Mouse (Mus musculus) ovary, postnatal 36 days (tissue): ENCODE results near the gene Ptprj.
A peak's percentile ranks its signal among the peaks of the same experiment; 100 is the strongest.

ENCODE experiments used
- DNase-seq: peaks from one replicate; pipeline ENCODE4 v3.0.0; 2022; ENCODE audit warnings: low spot score, mixed read lengths

Gene Ptprj

DNA sequence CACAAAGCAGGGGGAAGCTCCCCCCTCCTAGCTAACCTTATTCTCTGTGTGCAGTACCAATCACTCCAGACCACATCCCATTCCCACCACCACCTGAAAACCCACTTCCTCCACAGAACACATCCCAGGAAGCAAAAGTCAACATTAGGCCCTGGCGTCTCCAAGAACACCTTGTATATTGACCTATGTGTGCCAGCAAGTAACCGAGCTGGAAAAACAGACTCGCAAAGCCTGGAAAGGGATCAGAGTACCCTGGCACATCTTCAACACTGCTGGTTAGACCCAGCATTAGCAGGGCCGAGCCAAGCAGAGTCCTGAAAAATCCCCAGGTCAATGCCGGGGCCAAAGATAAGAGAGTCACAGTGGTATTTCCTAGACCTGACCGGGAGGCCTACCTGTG lies 58.0 kb downstream of the Ptprj start:
- DNase-seq: no peak

DNA sequence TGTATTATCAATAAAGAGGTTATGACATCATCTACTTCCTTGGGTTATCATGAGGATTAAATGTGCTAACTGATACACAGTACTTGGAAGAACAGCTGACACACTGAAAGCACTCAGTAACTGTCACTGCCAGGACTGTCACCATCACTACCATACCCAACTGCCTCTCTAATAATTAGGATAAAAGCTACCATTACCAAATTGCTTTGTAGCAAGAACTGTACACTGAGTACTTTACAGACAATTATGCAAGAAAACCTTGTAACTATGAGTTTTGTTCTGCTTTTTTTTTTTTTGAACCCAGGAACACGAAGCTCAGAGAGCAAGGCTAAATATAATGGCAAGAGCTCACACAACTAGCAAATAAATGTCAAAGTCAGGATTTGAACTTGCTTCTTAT lies 58.5 kb downstream of the Ptprj start:
- no peak for DNase-seq

DNA sequence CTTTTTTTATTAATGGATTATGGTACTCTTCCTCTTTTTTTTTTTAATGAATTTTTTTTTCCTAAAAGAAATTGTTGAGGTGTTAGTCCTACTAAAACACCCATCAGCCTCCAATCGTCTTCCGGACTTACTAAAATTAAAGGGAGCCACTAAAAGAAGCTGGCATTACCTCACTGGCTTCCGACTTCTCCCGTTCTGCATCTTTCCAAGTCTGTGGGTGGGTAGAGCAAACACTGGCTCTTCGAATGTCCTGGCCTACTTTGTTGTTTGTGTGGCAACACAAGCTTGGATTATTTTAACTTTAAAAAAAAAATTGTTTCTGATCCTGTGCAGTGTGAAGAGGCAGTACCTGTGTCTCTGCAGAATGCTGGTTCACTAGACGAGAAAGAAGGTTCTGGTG lies 62.2 kb downstream of the Ptprj start:
- DNase-seq: no peak

DNA sequence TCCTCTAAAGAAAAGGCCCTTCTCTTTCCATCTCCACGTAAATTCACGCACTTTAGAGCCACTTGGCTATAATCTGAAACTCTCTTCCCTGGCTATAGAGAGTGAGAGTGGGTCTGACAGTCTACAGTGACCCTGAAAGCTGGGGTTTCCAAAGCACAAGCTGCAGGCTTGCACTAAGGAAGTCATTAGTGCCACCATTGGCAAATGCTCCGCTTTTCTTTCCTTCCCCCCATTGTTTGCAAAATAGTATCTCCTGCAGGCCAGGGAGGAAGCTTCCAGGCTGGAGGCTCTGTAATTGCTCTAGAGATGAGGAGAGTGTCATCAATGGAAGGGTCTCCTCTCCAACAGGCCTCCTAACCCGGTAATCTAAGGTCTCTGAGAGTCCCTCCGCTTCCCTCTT lies 65.5 kb downstream of the Ptprj start:
- no peak for DNase-seq

DNA sequence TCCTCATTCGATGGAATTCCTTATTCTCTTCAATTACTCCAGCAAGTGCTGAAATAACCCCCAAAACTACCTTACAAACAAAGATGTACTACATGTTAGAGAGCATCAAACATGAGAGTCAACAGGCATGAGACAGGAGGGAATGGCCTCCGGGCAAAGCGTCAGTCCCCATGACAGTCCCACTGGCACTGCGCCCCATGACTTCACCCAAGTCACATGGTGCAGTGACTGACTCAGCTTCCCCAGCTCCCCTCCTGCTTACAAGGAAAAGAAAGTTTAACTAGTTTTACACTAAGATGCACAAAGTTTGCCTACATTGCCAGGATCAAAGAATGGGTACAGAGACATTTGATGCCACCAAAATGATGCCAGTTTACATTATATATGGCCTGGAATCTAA lies 71.2 kb downstream of the Ptprj start:
- DNase-seq: no peak

DNA sequence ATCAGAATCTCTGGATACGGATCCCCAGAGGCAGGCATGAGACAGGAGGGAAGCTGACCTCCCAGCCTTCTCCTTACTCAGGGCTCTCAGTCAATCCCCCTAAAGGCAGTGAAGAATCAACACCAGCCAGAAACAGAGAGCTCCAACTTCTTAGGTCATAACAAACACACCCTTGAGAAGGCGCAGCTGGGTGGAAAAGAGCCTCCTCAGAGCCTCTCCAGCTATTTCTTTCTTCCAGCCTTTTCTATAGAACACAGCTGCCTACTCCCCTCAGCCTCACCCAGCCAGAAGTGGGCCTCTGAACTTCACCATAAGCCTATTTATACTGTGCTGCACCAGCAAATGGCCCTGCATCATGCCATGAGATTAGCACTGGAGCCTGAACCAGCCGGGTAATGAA lies 74.3 kb downstream of the Ptprj start:
- no peak for DNase-seq

DNA sequence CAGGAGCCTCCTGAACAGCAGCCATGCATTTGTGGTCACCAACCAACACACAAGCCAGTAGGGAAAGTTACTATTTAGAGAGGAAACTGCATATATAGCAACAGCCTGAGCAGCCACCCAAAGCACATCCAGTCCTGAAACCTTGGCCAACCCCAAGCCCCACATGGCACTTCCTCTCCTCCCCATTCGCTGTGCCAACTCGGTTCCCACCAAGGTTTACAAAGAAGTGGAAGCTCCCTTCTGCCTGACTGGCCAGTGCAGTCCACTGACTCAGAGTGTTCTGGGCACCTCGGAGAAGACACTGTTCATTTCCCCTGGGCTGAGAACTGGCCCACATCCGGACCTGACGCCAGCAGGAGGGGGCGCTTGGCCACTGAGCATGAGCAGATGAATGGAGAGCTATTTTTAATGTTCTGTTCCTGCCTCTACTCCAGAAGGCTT lies 75.7 kb downstream of the Ptprj start:
- DNase-seq: peak; percentile 24

DNA sequence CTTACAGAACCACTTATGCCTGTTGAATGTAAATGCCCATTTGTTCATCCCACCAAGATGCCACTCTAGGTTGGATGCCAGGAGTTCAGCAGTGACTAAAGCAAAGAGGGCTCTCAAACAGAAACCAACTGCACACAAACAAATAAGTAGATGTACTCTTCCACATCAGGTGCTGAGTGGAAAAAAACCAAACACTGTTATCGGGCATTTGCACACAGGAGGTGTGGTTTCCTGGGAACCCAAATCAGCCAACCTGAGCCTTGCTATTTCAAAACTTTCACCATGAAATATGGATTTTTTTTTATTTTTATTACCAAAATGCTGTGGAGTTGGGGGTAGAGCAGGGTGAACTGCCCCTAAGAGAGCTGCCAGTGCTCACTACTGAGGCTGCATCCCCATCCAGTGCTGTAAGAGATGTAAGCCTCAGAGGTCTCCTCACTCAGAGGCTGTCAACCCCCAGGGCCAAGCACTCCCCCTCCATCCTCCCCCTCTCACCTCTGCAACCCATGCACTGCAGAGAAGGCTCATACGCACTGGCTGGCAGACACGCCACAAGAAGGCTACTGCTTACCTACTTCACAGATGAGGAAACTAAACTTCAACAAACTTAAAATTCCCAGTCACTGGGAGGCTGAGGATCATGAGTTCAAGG lies 77.1 kb downstream of the Ptprj start:
- no peak for DNase-seq

DNA sequence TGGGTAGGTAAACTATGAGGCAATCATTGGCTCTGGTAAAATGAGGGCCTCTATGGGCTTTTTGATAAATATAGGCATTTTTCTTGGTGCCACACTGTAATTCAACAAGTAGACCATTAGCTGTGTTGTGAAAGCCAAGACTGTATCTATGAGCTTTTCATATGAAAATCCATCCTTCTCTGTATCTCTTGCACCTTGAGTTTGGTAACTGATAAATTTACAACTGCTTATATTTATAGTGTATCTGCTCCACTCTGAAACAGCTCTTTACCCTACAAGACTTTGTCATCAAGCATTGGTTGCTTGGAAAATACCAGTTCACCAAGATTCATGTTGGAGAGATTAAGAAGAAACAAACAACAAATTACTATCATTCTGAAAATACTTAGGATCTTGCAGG lies 77.7 kb downstream of the Ptprj start:
- DNase-seq: no peak

DNA sequence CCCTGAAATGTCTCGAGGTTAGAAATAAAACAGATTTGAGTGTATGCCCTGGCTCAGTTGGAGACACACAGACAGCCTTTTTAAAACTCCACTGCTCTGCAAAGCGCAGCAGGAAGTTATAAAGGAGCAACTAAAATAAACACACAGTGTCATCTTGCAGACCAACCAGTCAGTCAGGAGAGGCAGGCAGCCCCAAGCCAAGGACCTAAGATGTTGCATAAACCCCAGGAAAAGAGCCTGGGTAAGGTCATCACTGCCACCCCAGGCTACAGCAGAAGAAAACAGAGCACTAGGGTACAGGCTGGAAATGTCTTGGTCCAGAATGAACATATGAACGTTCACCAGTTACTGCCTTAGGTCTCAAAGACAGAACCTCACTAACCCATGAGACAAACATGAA lies 78.7 kb downstream of the Ptprj start:
- no peak for DNase-seq

DNA sequence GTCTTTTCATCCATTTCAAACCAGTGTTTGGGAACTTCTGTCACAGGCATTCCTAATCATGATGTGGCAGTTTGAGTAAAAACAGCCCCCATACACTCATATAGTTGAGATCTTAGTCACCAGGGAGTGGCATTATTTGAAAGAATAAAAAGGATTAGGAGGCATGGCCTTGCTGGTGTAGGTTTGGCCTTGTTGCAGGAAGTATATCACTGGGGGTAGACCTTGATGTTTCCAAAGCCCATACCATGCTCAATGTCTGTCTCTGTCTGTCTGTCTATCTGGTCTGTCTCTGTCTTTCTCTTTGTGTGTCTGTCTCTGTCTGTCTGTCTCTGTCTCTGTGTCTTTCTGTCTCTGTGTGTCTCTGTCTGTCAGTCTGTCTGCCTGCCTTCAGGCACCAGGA lies 79.6 kb downstream of the Ptprj start:
- no peak for DNase-seq

DNA sequence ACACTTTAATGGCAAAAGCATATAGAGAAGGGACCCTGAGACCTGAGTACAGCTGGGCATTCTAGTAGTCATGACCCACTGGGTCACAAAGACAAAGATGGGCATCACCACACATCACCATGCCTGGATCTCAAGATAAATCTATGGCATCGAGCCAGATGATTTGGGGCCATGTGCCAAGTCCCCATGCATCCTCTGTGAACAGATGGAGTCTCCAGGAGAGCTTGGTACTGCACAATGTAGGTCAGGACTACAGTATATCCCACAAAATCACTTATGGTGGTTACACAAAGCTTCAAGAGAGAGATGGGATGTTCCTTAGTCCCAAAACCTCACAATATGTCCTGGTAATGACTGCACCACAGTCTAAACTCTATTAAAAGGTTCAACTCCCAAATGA lies 81.4 kb downstream of the Ptprj start:
- DNase-seq: no peak

DNA sequence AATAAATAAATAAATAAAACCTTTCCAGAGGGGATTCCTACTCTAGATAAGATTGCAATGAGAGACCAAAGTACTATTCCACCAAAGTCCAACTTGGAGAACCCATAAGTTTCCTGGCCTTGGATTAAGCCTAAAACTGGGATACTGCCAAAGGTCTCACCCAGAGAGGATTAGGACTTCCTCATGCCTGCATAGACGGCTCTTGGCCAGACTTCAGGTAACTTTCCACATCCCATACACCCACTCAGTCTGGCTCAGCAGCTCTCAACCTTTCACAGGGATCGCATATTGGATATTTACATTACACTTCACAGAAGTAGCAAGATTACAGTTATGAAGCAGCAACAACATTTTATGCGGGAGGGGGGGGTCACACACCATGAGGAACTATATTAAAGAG lies 82.9 kb downstream of the Ptprj start:
- no peak for DNase-seq

DNA sequence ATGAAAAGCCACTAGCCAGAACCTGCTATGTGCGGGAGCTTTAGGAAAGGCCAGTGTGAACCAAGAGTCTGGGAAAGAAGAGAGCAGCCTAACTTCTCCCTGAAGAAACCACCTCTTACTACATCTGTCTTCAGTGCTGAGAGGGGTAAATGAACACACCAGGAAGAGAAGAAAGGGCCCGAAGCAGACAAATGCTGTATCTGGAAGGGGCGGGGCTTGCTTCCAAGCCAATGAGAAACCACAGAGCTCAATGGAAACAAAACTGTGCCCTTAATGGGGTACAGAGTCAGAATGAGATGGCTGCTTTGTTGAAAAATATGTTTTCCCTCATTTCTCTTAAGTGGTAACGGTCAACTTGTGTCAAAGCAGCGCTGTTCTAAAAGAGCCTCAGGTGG lies 83.8 kb downstream of the Ptprj start:
- no peak for DNase-seq

DNA sequence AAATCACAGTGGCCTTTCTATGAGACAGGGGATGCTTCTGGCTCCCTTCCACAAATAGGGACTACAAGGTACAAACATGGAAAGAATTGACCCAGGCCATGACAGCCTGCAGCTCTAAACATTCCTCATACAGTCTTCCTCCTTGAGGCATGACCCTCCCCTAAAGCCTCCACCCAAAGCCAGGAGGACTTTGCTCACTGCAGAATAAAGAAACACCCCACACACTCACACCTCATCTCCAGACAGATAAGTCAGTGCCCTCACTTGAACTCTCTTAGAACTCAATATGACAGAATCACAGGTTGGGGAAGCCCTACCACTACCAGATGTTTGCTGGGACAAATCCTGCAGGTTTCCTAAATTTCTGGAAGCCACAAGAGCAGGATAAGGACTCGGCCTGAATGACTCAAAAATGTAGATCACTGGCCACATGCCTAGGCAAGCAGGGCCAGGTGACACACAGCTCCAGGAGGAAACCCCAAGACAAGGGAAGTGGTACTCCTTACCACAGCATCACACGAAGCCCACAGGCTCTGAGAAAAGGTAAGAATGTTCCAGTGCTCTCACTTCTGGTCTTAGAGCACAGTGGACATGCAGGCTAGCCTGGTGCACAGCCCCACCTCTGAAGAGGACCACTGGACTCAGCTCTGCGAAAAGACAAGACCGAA lies 84.3 kb downstream of the Ptprj start:
- no peak for DNase-seq

DNA sequence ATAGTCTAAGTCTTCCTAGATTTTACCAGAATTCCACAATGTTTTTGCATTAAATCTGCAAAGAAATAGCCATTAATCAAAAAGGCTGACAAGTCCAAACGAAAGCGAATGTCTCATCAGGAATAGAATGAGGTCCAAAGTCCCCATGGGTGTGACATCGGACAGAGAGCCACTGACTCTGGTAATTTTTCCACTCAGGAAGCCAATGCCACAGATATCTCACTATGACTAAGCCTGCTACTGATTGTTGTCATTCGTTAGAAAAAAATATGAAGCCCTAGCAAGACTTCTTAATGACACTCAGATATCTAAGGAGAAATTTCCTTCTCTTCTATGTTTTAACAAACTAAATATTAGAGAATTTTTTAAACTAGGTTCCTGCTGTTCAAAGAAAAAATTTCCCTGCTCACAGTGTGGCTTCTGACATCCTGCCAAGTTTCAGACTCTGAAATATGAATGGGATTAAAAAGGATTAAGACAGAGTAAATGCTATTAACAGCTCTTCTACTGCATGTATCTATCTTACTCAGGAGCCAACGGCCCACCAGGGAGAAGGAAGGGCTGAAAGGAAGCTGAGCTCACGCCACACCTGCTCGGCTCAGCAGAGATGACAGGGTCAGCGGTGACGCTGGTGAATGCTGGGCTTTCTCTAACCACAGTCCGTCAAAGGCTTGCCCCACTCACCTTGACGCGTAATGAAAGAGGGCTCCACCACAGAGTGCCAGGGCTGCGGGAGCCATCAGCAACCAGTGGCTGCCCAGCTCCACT lies 90.0 kb downstream of the Ptprj start:
- DNase-seq: no peak

DNA sequence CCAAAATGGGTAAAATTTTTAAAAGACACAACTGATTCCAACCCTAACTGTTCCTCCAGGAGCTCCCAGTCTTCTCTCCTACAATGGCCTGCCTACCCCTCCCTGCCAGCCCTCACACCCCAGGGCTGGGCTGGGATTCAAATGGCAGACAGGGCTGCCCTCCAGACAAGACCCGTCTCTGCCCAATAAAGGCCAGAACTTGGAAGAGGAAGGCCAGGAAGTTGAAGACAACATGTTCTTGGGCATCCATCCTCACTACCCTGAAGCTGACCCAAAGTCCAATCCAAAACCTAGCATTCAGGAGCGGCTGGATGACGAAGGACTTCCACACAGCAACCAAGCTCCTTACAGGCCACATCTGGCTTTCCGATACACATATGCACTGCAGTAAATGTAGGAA lies 90.6 kb downstream of the Ptprj start:
- DNase-seq: no peak

DNA sequence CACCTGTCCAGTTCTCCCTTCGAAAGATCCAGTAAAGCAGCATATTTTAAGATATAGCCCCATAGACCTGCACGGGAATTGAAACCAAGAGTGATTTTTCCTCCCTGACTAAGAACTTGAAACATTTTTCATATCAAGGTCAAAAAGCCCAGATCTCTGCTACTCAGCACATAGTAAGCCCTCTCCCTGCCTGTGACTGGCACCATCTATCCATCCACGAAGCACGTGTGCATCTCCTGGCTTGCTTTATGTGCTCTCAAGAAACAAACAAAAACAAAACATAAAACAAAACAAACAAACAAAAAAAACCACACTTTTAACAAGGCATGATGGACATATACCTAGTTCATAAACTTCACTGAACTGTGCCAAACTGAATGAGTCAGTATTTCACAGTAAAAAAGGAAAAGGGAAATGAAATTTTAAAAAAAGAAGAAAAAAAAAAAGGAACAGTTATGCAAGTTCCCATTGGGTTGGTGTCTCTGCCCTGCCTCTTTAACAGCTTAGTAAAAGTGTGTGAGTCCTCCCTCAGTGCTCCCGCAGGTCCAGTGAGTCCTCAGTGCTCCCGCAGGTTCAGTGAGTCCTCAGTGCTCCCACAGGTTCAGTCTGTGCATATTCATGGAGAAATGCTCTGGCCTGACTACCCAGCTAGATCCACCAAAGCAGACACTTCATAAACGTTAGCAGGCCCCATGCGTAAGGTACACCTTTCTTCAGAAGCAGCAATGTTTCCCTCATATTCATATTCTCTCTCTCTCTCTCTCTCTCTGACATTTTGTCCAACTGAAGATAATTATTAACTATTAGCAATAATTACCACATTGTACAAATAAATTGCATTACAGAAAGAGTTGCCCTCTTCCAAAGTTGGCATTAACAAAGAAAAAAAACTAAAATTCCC lies 91.5 kb downstream of the Ptprj start:
- no peak for DNase-seq

DNA sequence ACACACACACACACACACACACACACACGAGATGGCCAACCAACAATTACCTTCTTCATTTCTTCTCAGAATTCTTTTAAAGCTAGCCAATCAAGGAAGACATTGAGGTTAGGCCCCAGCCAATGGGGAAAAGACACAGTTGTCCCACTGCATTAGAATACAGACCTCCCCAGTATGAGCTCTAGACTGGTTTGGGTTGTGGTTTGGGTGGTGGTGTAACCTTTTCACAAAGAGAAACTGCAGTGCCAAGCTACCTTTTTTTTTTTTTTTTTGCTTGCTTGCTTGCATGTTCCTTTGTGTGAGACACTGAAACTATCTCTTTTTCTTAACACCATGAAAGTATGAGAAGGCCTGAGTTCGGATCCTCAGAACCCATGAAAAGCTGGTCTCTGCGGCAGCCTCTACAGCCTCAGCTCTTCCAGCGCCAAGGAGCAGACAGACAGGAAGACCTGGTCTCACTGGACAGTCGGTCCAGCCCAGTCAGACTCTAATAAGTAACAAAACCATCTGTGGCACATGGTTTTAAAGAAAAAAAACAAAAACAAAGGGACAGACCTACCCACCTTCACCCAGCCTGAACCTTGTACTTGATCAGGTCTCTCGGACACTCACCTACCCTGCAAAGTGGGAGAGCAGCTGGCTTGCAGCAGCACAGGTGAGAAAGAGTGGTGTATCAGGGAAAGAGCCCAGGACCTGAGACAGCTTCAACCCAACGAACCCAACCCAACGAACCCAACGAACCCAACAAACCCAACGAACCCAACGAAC lies 92.8 kb downstream of the Ptprj start:
- no peak for DNase-seq

DNA sequence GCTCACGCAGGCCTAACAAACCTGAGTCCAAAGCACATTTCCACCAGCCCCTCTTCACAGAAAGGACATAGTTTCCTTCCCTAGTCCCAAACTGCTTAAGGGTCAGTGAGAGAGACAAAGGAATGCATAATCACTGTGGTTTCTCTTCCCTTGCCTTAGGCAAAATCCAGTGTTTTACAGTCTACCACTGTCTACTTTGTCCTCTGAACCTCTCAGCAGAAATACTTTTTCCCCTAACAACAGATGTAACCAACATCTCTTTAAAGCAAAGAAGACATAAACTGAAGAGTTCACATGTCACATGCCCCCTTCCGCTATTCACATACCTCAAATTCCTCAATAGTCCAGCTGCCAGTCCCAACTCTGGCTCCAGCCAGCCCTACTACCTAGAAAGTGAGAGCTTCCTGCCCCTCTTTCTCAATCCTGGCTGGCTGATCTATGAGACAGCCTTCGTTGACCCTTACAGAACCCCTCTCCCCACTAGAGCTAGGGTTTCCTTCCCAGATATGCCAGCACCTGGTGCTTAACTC lies 94.2 kb downstream of the Ptprj start:
- DNase-seq: no peak

DNA sequence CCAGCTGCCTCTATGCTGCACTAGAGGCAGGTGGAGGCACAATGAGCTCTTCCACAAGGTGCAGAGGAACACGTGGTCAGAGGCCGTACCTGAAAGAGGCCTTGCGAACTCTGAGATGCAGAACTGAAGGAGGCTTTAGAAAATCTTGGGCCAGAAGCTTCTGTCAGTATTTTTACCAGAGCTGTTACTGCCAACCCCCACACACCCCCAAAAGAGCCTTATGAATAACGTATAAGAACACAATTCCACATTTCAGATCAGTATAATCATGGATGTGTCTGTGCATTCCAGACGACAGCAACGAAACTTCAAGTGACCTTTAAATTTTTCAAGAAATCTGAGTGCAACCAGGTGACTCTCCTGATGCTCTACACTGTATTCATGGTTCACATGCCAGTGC lies 98.9 kb downstream of the Ptprj start:
- DNase-seq: no peak
